ENCODE assay signal across 1 mouse cellular context in genomic region chr14:32931709-32932108, GRCm38 (mm10).
TF ChIP-seq lines count a peak whose summit lies in the region.

No protein-coding gene starts in this region.

TF ChIP-seq in CH12.LX, 34 proteins besides CTCF, POLR2A, EP300 and RAD21 (continued from another document):
- TF ChIP-seq MAFK (IDR thresholded peaks at IDR 0.05; ENCODE audit: insufficient replicate concordance, low read length): no peak
